Mouse (Mus musculus) 3T3-L1 (cell line): ENCODE data around the gene Ube3c.
"Not testable (repeated sequence)": the region's sequence is repeated elsewhere in the genome, so short reads cannot be mapped to it uniquely, and the experiment has no call there.

Experiments
- DNase-seq: peaks from one replicate; pipeline ENCODE4 v3.0.0-alpha.2; 2015; ENCODE audit warnings: low read depth, low spot score

Ube3c gene

DNA sequence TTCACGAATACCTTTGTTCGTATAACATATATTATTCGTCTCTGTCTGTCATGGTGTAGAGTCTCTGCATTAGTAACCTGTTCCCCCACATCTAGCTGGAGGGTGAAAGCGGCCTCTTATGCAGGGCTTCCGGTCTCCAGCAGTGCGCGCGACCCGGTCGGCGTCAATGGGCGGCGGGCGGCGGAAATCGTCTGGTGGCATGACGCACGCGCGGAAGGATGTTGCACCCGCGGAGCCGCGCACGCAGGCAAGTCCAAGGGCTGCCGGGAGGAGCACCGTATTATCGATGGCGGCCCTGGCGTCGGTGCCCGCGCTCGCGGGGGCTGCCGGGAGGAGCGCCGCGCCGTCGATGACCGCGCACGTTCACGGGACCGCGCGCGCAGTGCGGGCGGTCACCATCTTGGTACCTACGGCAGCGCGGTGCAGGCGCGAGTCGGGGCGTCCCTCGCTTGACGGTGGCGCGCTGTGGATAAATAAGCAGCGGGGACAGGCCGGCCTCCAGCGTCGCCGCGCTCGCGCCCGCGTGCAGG lies at the start of gene Ube3c:
TSS of gene Ube3c (plus strand) at position 395 of the 530 bp plus-strand sequence.
- DNase-seq = peak; percentile 95

DNA sequence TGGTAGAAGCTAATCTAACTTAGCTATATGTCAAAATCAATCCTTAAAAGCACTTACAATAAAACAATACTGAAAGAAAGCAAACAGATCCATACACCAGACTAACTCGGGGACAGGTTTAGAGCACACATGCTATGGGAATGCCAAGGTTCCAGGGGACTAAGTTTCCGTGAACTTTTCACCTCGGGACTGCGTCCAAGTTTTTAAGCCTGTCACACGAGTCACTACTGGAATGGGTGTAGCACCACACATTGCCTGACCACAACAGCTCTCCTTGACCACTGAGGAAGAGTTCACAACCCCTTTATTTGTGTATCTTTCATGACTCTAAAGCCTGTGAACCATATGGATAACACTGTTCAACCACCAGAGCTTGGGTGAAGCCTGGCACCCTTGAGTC lies 8.9 kb upstream of the Ube3c start:
- DNase-seq = peak; percentile 76

DNA sequence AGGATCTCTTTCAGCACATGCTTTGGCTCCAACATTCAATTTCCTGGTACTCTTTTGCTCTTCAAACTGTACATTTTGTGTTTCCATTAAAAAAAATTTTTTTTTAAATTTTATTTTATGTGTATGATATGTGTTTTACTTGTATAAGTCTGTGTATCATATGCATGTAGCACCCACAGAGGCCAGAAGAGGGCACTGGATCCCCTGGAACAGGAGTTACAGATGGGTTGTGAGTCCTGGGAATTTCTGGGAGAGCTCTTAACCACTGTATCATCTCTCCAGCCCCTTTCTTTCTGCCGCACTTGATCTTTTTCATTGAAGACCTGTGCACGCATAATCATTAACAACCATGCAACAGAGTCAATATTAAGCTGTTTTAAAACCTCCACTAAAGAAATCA lies 8.4 kb upstream of the Ube3c start:
- peak; percentile 48 for DNase-seq

DNA sequence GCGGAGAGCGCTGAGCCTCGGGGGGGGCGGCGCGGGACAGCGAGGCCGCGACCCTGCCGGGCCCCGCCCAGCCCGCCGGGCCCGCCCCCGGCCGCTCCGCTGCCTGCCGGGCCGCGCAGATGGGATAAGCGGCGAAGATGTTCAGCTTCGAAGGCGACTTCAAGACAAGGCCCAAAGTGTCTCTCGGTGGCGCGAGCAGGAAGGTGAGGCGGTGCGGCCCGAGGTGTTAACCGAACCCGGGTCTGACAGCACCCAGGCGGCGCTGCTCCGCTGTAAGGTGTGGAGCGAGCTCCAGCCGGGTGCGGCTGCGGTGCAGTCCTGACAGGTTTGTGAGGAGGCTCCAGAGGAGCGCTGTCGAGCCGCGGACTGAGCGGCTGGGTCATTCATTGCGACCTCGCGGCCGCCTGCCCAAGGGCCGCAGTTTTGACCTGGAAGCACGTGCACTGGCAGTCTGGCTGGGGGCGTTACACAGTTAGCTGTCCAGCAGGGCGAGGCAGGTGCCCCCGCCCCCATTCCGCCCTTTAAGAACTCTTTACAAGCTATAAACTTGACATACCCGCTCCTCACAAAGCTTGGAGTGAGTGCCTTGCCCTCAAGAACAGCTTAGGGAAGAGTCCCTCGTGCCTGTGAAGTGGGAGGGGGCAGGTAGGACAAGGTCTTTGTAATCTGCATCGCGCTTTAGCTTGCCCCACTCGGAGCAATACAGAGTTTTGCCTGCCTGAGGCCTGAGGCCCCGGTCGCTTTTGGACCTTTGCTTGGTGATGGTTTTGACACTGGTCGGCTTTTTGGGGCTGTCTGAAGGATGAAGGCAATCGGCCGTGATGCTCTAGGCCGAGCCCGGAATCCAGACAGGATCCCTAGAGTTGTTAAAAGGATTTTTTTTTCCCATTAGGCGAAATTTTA lies 587 bp downstream of the Ube3c start:
- peak; percentile 65 for DNase-seq

DNA sequence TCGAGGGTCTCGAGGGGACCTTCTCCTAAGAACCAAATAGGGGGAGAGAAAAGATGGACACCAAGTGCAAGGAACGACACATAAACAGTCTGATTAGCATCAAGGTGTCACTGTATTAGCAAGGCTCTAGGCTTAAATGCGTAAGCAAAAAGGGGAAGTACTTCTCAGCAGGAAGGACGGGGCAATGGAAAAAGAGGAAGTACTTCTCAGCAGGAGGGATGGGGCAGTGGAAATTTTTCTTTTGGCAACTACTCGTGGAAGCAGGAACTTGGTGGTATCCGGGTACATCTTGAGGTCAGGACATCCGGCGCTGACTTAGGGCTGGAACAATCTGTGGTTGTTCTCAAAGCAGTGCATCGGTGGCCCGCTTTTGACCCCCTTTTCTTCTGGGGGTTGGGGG lies 5.2 kb downstream of the Ube3c start:
- not testable (repeated sequence) for DNase-seq

DNA sequence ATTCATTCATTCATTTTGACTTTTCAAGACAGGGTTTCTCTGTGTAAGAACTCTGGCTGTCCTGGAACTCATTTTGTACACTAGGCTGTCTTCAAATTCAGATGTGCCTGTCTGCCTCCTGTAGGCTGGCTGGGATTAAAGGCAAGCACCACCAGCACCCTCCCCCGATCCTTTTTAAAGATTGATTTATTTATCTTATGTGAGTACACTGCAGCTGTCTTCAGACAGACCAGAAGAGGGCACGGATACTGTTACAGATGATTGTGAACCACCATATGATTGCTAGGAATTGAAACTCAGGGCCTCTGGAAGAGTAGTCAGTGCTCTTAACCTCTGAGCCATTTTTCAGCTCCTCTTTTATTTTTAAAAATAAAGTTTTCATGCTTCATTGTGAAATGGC lies 6.0 kb downstream of the Ube3c start:
- DNase-seq = no peak

DNA sequence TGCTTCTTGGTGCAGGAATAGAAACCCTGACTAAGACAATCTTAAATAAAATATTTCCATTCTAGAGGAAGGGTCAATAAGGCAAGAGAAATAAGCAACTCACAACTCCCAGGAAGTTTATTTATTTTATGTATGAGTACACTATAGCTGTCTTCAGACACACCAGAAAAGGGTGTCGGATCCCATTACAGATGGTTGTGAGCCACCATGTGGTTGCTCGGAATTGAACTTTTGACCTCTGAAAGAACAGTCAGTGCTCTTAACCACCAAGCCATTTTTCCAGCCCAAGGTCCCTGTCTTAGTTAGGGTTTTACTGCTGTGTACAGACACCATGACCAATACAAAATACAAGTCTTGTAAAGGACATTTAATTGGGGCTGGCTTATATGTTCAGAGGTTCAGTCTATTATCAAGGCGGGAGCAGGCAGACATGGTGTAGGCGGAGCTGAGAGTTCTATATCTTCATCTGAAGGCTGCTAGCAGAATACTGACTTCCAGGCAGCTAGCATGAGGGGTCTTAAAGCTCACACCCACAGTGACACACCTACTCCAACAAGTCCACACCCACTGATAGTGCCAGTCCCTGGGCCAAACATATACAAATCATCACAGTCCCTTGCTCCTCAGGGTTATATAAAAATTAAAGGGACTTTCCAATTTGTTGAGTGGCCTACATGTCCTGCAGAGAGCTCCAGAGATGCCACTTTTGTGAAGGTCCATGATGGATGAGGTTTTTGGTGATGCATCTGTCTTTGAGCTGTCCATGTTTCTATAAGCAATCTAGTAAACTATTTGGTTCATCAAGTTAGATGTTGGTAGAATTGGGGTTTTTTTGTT lies 9.0 kb downstream of the Ube3c start:
- peak; percentile 30 for DNase-seq

DNA sequence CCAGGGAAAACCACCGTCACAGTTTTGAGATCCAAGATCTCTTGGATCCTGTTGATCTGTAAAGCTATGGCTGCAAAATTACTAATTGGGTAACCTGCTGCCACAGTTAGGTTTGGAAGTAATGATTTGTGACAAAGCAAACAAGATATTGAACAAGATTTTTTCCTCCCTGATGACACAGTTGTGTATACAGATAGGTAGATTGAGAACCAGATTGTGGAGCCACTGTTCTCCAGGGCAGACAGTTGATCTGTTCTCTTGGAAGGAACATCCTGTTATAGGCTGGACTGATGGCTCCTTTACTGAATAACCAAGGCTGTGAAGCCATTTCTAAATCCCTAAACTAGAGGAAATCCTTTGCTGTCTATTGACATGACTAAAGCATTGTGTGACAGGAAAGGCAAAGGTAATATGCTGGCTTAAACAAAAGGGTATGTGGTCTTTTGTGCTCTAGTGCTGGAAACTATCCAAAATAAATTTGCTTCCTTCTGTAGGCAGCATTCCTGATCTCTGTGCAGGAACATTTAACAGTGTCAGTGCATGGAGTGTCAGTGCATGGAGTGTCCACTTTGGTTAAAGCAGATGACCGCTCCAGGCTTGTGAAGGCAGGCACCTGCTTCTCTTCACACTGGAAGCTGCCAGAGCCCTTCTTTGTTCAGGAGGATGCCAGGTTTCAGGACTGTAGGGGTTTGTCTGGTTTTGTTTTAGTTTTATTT lies 15.0 kb downstream of the Ube3c start:
- no peak for DNase-seq

DNA sequence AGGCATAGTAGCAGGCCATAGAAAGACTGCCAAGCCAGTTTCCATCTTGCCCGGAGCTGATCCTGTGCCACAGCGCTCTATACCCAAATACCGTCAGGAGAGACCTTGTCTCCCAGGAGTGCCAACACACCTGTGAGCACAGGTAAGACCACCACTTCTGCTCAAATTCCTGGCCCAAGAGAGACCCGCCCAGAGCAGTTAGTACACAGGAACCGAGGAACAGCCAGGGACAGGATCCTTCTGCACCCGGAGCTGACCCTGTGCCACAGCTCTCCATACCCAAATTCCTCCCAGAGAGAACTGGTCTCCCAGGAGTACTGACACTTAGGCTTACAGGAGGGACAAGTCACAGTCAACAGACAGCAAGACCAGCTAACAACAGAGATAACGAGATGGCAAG lies 23.1 kb downstream of the Ube3c start:
- DNase-seq = not testable (repeated sequence)

DNA sequence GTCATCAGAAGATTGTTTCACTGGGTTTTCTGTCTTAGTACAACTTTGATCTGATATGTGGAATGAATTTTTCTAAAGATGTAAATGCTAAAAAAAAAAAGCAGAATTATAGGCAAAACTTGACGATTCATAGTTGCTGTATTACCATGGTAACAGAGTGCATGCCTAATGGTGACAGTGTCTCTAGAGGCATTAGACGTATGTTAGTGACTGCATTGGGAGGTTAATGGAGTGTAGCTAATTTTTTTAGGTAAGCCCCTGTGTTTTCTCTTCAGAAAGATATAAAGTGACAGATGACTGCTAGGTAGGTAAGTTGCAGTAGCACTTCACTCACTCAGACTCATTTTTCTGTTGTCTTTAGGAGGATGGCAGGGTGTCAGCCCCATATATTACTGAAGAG lies 37.5 kb downstream of the Ube3c start:
- no peak for DNase-seq

DNA sequence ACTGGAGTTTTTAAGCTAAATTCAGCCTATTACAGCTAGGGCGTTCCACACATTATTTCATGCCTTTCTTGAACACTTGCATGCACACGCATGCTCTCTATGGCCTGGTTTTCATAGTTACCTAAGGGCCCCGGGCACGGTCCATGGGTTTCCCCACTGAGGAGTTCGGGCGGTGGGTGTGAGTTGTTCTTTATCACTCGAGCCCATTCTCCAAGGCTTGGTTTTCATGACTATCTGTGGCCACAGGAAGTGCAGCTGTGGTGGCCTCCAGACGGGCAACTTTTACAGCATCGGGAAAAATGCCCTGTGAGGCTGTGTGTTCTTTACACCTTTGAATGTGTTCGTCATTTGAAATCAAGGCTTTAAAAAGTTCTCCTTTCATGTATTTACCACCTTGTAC lies 56.6 kb downstream of the Ube3c start:
- no peak for DNase-seq

DNA sequence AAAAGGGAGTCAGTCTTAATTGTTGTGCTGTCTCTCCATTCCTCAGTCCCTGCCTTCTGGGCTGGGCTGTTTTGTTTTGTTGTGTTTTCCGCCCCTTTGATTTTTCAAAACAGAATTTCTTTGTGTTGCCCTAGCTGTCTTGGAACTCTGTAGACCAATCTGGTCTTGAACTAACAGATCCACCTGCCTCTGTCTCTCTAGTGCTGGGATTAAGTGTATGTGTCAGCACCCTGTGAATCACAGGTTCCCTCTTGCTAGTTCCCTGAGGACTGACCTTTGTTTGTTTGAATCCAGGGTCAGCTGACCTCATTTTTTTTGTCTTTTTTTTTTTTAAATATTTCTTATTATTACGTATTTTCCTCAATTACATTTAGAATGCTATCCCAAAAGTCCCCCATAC lies 60.9 kb downstream of the Ube3c start:
- DNase-seq = no peak

DNA sequence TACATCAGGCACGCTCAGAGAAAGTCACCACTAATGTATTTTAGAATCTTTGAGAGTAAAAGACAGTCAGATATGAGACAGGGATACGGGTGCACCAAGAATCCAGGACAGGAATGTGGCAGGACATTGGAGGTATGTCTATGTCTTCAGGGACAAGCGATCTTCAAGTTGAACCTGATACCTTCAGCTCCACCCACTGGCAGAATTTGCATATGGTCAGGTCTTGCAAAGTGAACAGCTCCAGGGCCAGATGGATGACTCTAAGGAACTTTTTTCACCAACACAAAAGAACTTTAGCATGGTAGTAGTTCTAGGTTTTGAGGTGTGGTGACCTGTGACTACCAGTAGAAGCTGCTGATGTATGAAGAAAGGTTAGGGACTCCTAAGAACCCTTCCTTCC lies 62.7 kb downstream of the Ube3c start:
- no peak for DNase-seq

DNA sequence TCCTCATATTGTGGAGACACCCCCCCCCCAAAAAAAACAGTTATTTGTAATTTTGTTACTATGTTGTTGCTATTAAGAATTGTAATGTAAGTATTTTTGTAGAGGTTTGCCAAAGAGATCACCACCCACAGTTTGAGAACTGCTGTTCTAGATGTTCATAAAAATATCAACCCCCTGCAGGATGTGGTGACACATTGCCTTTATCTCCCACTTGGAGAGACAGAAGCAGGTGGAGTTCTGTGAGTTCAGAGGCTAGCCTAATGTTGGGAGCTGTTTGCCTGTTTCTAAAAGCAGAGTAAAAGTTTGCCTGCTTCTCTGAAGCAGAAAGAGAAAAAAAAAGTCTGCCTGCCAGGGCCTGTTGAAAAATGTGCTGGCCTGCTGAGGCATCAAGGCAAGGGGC lies 67.3 kb downstream of the Ube3c start:
- no peak for DNase-seq

DNA sequence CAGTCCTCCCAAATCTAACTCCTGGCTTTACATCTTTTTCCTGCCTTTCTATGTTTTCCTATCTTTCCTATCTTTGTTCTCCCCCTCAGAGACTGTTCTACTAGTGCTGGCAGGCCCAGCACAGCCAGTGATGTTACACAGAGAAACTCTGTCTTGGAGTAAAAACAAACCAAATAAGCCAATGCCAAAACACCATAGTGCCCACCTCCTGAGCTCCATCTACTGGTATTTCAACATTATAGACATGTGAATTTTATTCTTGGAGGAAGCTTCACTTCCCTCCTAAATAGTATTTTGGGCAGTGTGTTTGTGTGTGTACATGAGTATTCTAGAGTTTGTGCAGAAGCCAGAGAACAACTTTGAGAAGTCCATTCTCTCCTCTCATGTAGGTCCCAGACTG lies 67.8 kb downstream of the Ube3c start:
- peak; percentile 21 for DNase-seq

DNA sequence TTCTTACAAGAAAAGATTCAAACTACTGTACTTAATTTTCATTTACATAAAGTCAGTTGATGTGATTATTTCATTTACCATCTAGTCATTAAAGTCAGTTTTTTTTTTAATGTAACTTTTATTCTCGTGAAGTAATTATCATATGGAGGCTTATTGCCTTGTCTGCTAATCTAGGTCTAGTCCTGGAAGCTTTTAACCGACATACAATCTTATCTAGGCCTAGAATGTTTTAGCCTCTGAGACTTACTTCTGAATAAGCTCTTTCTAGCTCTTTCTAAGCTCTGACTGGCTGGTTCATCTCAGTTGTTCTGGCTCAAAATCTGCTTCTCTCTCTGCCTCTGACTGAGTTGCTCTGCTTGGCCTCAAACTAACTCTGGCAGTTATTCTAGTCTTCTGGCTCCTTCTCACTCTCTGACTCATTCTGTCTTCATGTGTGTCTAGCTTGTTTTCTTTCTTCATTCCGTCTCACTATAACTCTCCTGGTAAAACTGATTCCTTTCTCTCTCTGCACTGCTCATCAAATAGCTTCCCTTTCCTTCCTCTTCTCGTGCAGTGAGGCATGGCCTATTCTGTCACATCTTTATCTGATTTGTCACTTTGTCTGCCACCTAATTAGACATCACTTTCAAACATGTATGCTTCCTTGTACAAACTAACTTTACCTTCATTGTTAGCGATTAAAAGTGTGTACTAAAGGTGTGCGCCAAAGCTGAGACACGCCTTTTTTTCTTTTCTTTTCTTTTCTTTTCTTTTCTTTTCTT lies 72.3 kb downstream of the Ube3c start:
- peak; percentile 47 for DNase-seq

DNA sequence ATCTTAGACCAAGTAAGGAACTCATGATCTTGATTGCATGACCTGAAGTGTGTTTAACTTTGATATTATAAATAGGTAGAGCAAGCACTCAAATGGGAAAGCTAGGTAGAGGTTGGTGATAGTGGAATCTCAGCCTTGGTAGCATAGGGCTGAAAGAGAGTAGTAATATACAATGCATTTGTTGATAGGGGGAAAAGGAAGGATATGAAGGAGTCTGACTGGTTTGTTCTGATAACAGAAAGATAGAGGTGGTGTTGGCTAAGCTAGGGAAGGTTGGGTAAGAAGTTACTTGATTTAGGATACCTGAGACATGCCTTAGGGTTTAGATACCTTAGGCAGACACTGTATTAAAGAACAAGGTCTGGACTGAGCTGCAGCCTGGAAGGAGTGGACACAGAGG lies 82.7 kb downstream of the Ube3c start:
- DNase-seq = no peak

DNA sequence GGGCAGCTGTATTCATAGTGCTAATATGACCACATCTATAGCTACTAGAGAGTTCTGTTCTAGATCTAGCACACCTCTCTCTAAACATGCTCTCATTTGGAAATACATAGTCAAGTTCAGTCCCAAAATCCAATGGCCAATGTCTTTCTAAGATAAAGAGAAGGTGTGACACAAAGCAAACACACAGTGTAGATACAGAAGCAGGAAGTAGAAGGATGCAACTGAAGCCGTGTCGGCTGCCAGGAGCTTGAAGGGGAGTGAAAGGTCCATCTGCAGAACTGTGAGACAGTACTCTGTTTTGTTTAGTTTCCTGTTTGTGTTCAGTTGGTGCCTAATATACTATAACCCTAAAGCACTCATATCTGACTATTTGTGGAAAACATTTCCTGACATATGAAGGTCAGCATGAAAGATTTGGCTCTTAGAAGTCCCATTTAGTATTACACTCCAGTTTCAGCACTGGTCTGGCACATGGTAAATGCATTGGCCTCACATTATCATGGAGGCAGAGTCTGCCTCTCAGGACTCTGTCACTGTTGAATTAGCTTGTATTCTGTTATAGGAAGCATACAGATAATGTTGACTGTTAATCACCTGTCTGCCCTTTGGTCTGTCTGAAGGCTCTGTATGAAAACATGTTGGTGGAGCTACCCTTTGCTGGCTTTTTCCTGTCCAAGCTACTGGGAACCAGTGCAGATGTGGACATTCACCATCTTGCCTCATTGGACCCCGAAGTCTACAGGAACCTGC lies 88.7 kb downstream of the Ube3c start:
- DNase-seq = no peak

DNA sequence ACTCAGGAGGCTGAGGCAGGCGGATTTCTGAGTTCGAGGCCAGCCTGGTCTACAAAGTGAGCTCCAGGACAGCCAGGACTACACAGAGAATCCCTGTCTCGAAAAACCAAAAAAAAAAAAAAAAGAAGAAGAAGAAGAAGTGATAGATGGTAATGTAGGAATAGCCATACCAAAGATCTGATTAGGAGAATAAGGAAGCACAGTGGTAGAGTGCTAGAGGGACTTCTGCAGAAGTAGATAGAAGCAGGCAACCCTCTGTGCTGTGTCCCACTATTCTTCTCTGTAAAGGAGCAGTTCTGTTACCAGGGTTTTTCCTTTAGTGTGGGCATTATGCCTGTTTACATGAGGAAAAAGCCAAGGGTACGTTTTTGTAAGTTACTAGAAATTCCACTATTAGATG lies 92.2 kb downstream of the Ube3c start:
- not testable (repeated sequence) for DNase-seq

DNA sequence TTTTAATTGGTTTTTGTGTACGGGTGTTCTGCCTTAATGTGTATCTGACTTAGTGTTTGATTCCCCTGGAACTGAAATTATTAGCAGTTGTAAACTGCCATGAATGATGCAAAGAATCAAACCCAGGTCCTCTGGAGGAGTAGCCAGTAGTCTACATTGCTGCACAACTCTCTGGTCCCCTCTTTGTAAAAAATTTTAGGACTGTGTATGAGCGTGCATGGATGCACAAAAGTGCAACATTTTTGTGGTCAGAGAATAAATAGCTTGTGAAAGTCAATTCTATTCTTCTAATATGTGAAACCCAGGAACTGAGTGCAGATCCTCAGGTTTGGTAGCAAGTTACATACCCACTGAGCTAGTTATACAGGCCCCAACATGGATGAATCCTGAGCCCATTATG lies 96.3 kb downstream of the Ube3c start:
- no peak for DNase-seq
